Mouse (Mus musculus) liver, embryonic 11.5 days (tissue): ENCODE results near the gene Lypd3. TPM values are rescaled to one million over a fixed set of nuclear protein-coding genes. Genes with fewer than 3 reads are reported as not detected.

ENCODE experiments used
- ATAC-seq: fragments of 200-750 bp; cut with Nextera tagmentation; replicated peaks from 2 replicates; pipeline ENCODE4 v1.8.0; 2017; ENCODE audit warnings: moderate number of reproducible peaks, mild to moderate bottlenecking, moderate TSS enrichment, moderate library complexity; ENCODE audit not compliant: low FRiP score
- DNase-seq: peaks from one replicate; pipeline ENCODE4 v3.0.0-alpha.2; 2017; ENCODE audit warnings: low spot score
- H3K27ac ChIP-seq: fragments of 300-500 bp; sonication (generic); 2 replicates; pipeline ENCODE4 v1.5.1; 2014; ENCODE audit warnings: mild to moderate bottlenecking, low read depth, low read length, control low read depth
- H3K27me3 ChIP-seq: fragments of 300-500 bp; sonication (generic); replicated peaks from 2 replicates; pipeline ENCODE4 v1.6.1; 2014; ENCODE audit warnings: low read length, mixed read lengths; ENCODE audit not compliant: control insufficient read depth, insufficient read depth
- H3K36me3 ChIP-seq: fragments of 300-500 bp; sonication (generic); 2 replicates; pipeline ENCODE4 v1.6.1; 2014; ENCODE audit warnings: mild to moderate bottlenecking, low read length, moderate library complexity, mixed read lengths; ENCODE audit not compliant: control insufficient read depth, insufficient read depth
- H3K4me1 ChIP-seq: fragments of 300-500 bp; sonication (generic); replicated peaks from 2 replicates; pipeline ENCODE4 v1.6.1; 2014; ENCODE audit warnings: low read length, mixed read lengths; ENCODE audit not compliant: control insufficient read depth, insufficient read depth
- H3K4me2 ChIP-seq: fragments of 300-500 bp; sonication (generic); 2 replicates; pipeline ENCODE4 v1.6.1; 2014; ENCODE audit warnings: mild to moderate bottlenecking, control low read depth, moderate library complexity
- H3K4me3 ChIP-seq: fragments of 300-500 bp; sonication (generic); 2 replicates; pipeline ENCODE4 v1.5.1; 2014; ENCODE audit warnings: low read depth, low read length, control low read depth
- H3K9ac ChIP-seq: fragments of 300-500 bp; sonication (generic); 2 replicates; pipeline ENCODE4 v1.6.1; 2014; ENCODE audit warnings: low read depth, low read length, control low read depth
- H3K9me3 ChIP-seq: fragments of 300-500 bp; sonication (generic); 2 replicates; pipeline ENCODE4 v1.6.1; 2016; ENCODE audit warnings: low read length, inconsistent platforms, mixed read lengths; ENCODE audit not compliant: control insufficient read depth
- WGBS: fragments of 180-500 bp; shearing (Covaris S2); extraction: QIAGEN DNeasy Blood & Tissue Kit; methylation state at CpG from one replicate; pipeline ENCODE4 v1.1.7; 2014; 5-methylcytosine and 5-hydroxymethylcytosine counted together
- polyA plus RNA-seq: library from polyadenylated mRNA; unstranded; fragments of >200 nt; fragmentation: Nextera tagmentation; extraction: Ambion mirVana; gene quantifications from 2 replicates; pipeline ENCODE4 v1.2.1, GENCODE M21; 2014

Gene Lypd3
- polyA plus RNA-seq, 1 experiment from 2014 or later, result 0.10 TPM

- Histone ChIP-seq H3K4me3 (no peak overlapping the region), H3K9me3 (peaks cover 4% of the 10 kb centered on the region; the same call in 1 of the 2 replicates), H3K4me2 (no peak overlapping the region), H3K4me1 (peaks cover 3% of the 10 kb centered on the region), H3K27me3 (no peaks in the 10 kb centered on the region), H3K9ac (no peak overlapping the region), H3K36me3 (peaks cover 4% of the 10 kb centered on the region), H3K27ac (no peak overlapping the region)
- ATAC-seq, result no peak
- 77% methylated on average over 13 of the region's 13 CpGs for WGBS
- no peak for DNase-seq
These were observed 16.5 kb upstream of the Lypd3 start for GRCm38 (mm10) chr7:24619671-24620397.

GRCm38 (mm10) chr7:24621193-24621592, 15.2 kb upstream of the Lypd3 start:
- Histone ChIP-seq H3K9ac (no peak overlapping the region), H3K36me3 (peaks cover 4% of the 10 kb centered on the region), H3K9me3 (peaks cover 4% of the 10 kb centered on the region; the same call in 1 of the 2 replicates), H3K27ac (no peak overlapping the region), H3K27me3 (no peaks in the 10 kb centered on the region), H3K4me2 (no peak overlapping the region), H3K4me1 (peaks cover 3% of the 10 kb centered on the region), H3K4me3 (no peak overlapping the region)
- ATAC-seq (no peak), DNase-seq (no peak)
- 81% methylated on average over 3 of the region's 3 CpGs for WGBS

GRCm38 (mm10) chr7:24622967-24623366, 13.4 kb upstream of the Lypd3 start:
- H3K27me3 ChIP-seq, result no peaks in the 10 kb centered on the region
- H3K36me3 ChIP-seq, result peaks cover 4% of the 10 kb centered on the region
- 75% methylated on average over 6 of the region's 6 CpGs for WGBS
- no peaks in the 10 kb centered on the region; the same call in 1 of the 2 replicates for H3K4me1 ChIP-seq
- peaks cover 4% of the 10 kb centered on the region; the same call in 1 of the 2 replicates for H3K9me3 ChIP-seq
- no peak overlapping the region for H3K4me2 ChIP-seq
- no peak overlapping the region for H3K27ac ChIP-seq
- ATAC-seq (no peak), DNase-seq (no peak)
- H3K4me3 ChIP-seq, result no peak overlapping the region
- no peak overlapping the region for H3K9ac ChIP-seq

GRCm38 (mm10) chr7:24628685-24629610, 7.4 kb upstream of the Lypd3 start:
- Histone ChIP-seq H3K9ac (peak overlapping the region; percentile 60), H3K4me1 (peaks cover 6% of the 10 kb centered on the region; the same call in 1 of the 2 replicates), H3K36me3 (no peaks in the 10 kb centered on the region), H3K4me2 (peak overlapping the region; percentile 74), H3K9me3 (no peaks in the 10 kb centered on the region), H3K27me3 (no peaks in the 10 kb centered on the region), H3K4me3 (peak overlapping the region; percentile 25), H3K27ac (no peak overlapping the region)
- 10% methylated on average over 32 of the region's 33 CpGs for WGBS
- ATAC-seq (peak; percentile 91), DNase-seq (peak; percentile 85)

- peaks cover 6% of the 10 kb centered on the region; the same call in 1 of the 2 replicates for H3K4me1 ChIP-seq
- no peak overlapping the region for H3K27ac ChIP-seq
- WGBS, result 69% methylated on average over 4 of the region's 4 CpGs
- H3K4me2 ChIP-seq, result no peak overlapping the region
- H3K36me3 ChIP-seq, result no peaks in the 10 kb centered on the region
- no peak overlapping the region for H3K9ac ChIP-seq
- H3K27me3 ChIP-seq, result no peaks in the 10 kb centered on the region
- ATAC-seq (no peak), DNase-seq (no peak)
- H3K9me3 ChIP-seq, result no peaks in the 10 kb centered on the region
- no peak overlapping the region for H3K4me3 ChIP-seq
These were observed 6.7 kb upstream of the Lypd3 start for GRCm38 (mm10) chr7:24629672-24630071.

GRCm38 (mm10) chr7:24630116-24630880, 6.1 kb upstream of the Lypd3 start:
- no peak for ATAC-seq
- no peak for DNase-seq
- Histone ChIP-seq H3K4me1 (peaks cover 6% of the 10 kb centered on the region; the same call in 1 of the 2 replicates), H3K36me3 (no peaks in the 10 kb centered on the region), H3K4me2 (no peak overlapping the region), H3K27ac (no peak overlapping the region), H3K9me3 (no peaks in the 10 kb centered on the region), H3K27me3 (no peaks in the 10 kb centered on the region), H3K9ac (no peak overlapping the region), H3K4me3 (no peak overlapping the region)
- 67% methylated on average over 10 of the region's 10 CpGs for WGBS

GRCm38 (mm10) chr7:24637046-24637445, 696 bp downstream of the Lypd3 start:
- Histone ChIP-seq H3K4me2 (no peak overlapping the region), H3K27ac (no peak overlapping the region), H3K4me1 (peaks cover 5% of the 10 kb centered on the region; the same call in 1 of the 2 replicates), H3K27me3 (peaks cover 52% of the 10 kb centered on the region), H3K9ac (no peak overlapping the region), H3K36me3 (no peaks in the 10 kb centered on the region), H3K4me3 (peak overlapping the region; percentile 10; the same call in 1 of the 2 replicates), H3K9me3 (no peaks in the 10 kb centered on the region)
- DNase-seq (no peak), ATAC-seq (0 out of 2 replicates have a peak, but pooled peaks have one; percentile 24)
- WGBS, result 7% methylated on average over 18 of the region's 18 CpGs
